Mouse (Mus musculus): ENCODE measurements around the gene Ap3b1. TPM values are rescaled to one million over a fixed set of nuclear protein-coding genes. Genes with fewer than 3 reads are reported as not detected.

Gene Ap3b1
- polyA plus RNA-seq, 2 experiments from 2014 or later, result 32.9 to 45.2 TPM

DNA sequence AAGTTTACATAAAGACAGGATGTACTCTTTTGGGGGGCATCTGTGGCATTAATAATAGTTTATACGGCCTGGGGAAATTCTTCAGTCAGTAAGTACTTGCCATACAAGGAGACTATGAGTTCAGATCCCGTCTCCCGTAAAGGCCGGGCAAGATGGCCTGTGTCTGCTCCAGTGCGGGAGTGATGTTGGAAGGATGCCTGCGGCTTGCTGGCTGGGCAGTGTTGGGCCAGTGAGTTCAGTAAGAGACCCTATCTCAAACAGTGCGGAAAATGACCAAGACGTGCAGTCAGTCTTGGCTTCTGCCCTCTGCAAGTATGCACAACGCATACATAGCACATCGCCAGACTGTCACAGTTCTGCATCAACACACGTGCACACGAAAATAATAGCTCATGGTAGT is 95.4 kb downstream of the Ap3b1 start:
- no peak for ATAC-seq

DNA sequence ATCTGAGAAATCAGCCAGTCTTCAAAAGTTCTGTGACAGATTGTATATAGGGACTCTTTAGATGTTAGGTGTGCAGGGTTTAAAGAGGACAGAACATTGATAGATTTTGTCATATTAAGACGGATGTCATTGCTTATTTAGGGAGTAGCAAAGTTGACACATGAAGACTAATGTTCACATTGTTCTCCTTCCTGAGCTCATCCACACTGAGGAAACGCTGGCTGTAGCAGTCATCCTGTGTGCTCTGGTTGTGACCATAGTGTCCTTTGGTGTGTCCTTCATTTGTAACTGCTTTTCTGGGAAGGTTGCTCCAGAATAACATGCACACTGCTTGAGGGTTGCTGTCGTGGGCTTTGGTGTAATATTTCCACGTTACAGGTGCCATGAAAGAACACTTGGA is 100.4 kb downstream of the Ap3b1 start:
- no peak for ATAC-seq

DNA sequence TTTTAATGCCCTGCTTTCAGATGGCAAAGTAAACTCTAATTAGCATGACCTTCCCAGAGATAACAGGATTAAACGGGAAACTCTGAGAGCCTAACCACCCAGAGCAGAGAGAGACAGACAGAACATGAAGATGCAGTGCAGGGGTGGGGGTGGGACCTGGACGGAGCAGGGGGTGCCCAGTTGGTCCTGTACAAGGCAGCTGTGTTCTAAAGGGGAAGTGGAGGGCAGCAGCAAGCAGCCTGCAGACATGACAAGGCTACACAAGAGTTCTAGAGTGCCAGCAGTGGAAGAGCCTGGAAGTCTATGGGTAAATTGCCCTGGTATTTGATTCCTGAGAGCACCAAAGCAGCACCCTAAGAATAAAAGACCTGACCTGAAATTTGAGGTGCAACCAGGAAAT is 105.5 kb downstream of the Ap3b1 start:
- ATAC-seq, result no peak

DNA sequence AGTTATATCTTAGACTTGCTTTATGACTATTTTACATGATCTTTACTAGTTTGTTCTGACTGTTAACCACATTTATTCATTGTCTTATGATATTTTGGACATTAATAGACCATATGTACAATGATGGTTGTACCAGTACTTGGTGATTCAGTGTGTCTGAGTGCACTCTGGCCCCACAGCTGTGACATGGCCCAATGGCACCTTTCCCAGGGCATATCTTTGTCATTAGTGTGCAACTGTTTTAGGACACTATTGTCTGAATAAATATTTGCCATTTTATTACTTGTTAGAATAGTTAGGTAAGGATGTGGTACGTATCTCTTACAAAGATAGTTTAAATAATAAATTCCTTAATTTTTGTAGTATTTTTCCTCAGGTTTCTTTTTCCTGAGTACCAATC is 109.8 kb downstream of the Ap3b1 start:
- no peak for ATAC-seq

DNA sequence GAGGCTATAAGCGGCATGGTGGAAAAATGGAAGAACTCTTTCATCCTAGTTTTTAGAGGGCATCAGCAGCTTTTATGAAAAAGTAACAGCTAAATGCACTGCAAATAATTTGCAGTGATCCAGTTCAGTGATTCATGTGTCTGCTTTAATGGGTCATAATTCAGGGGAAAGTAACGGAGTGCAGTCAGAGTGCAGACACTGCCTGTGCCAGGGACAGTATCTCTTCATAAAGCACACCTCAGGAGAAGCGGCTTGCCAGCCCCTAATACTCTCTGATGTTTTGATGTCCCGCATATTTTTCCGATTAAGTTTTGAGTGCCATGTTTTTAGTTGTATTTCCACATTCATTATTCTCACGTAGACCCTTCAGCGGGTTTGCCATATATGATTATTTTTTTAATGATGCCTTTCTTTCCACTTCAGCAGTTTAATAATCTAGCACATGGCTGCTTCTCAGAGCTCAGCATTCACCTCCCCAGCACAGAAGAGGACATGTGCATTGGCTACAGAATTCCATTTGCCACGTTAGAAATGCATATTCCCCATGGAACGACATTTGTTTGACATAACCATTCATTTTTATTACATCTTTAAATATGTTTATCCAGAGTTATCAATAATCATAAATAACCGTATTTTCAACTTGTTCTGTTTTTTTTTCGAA is 112.4 kb downstream of the Ap3b1 start:
- no peak for ATAC-seq

DNA sequence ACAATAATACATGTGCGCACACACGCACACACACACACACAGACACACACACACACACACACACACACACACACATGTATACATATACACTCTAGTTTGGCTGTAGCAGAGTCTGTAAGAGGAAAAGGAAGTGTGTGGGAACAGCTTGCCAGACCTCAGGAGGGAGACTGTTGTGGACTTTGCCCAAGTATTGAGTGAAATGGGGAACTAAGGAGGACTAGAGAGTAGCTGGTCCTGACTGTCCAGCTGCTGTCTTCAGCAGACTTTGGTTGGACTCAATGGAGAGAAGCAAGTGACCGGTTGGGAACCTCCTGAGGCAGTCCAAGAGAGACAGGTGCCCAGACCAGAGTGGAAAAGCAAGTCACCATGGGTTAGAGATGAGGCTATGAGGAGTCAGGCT is 117.4 kb downstream of the Ap3b1 start:
- no peak for ATAC-seq

DNA sequence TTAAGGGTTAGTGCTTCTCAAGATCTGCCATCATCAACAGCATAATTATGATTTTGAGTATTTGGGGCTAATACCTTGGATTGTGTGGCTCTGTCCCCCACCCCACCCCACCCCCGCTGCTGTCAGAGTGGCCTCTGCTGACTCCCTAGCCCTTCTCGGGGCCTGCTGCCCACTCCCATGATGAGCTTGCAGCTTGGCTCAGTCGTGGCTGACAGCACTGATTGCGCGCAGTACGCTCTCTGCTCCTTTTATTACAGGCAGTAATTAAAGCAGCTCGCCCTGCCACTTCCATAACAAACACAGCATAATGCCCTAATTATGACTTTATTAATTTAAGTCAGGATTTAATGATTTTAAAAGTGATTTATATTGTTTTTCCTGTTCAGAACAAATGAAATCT is 121.5 kb downstream of the Ap3b1 start:
- no peak for ATAC-seq

DNA sequence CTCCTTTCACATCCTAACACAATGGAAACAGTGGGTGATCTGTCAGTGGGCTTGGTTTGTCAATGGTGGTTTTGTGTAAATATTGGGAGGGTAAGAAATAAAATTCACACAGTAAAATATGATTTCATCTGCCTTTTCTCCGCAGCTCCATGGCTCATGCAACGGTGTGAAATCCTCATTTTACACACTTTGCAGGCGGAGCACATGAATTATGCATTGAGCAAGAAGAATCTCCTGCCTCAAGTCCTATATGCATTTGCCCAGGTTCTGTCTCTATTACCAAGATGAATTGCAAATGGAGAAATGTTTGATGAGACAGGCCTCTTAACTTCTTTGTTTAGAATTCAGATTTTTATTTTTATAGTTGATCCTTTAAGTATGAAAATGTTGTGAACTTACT is 131.9 kb downstream of the Ap3b1 start:
- ATAC-seq, result no peak

DNA sequence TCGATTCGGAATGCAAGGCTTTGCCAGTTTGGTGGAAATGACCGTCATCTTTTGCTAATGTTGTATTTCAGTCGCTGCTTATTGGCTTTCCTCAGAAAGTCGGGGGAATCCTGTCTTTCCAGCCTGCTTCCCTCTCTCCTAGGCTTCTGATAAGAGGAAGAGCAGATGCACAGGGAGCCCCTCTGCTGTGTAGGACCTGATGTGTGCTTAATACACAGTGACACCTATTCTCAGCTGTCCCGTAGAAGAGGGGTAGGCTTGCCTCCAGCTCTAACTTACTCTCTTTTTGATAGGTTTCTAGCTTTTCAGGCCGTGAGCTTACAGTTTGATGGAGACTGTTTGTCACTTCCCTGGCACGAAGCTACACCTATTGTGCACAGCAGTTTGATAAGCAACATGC is 132.4 kb downstream of the Ap3b1 start:
- ATAC-seq, result no peak

DNA sequence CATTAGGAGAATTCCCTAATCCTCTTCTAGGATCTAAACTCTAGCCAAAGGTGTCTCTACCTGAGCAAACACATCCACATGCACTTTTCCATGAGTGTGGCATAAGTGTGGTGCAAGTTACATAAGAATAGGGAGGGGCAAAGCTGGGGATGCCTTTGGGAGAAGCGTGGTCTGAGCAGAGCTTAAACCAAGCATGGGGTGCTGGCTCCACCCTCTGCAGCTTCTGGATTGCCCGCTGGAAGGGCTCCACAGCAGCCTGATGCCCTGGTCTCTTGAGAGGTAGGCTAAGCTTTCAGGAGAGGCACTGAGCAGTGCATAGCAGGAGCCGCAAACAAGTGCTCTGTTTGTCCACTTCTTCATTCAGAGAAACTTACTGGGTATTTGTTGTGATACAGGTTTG is 138.8 kb downstream of the Ap3b1 start:
- ATAC-seq, result no peak

DNA sequence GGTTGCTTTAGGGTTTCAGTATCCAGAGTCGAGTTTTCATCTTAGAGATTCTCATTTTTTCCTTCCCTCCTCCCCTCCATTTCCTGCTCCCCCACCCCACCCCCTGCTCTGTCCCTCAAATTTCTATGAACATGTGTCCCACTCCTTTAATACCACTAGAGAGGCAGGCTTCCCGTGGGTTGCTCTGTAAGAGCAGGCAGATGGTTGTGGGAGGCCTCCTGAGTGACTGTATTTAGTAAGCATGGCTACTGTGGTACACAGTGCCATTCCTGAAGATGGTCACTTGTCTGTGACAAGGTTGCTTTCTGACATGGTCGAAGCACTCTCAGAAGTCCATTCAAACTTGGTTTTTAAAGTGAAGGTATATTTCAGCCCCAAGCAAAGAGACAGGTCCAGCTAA is 147.7 kb downstream of the Ap3b1 start:
- no peak for ATAC-seq

DNA sequence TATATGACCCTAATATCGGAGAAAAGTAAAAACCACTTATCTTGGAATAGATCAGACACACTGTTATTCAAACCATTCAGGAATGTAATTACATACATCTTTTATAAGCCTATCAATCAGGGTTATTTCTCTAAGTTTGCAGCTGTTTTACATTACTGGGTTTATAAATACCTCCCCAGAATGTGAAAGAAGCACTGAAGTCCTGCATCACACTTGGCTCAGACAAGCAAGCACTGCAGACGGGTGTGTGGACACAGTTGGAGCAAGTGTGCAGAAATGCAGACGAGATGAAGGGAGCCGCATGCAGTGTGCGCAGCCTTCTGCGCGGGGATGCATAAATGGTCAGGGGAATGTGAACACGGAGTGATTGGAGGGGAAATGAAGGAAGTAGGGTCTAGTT is 149.6 kb downstream of the Ap3b1 start:
- ATAC-seq, result no peak

DNA sequence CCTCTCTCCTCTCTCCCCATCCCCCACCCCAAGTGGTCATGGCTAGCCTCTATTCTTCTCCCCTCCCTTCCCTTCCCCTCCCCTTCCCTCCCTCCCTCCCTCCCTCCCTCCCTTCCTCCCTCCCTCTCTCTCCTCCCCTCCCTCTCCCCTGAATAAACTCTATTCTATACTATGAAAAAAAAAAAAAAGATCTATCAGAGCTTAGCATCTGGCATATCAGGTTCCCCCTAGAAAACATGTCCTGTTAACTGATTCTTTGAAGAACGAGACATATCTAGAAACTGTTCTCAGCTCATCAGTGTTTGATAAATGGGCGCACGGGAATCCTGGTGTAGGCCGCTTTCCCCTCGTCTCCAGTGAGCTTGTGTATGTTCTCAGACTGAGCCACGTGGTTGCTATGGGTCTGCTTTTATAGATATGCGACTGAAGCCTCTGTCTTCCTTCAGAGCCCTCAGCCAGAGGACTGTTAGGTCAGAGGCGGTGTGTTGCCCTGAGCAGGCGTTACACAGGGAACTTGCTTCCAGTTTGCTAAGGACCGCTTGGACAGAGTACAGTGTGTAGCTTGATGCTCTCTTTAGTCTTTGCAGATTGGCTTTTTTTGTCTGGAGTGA is 154.5 kb downstream of the Ap3b1 start:
- ATAC-seq, result no peak

DNA sequence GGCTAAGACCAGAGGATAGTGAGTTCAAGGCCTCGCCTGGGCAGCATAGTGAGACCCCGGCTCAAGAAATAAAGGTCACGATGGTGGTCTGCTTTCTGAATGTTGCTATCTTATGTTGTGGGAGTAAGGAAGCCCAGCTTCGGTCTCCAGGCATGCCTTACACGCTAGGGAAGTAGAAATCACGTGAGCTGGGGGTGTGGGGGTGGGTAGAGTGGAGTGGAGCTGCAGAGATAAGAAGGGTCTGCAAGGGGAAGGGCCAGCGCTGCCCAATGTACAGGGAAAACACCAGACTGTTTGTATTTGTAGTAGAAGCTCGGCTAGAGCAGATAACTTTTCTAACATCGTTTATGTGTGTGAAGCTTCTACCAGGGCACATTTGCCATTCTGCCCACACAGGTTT is 155.1 kb downstream of the Ap3b1 start:
- no peak for ATAC-seq

DNA sequence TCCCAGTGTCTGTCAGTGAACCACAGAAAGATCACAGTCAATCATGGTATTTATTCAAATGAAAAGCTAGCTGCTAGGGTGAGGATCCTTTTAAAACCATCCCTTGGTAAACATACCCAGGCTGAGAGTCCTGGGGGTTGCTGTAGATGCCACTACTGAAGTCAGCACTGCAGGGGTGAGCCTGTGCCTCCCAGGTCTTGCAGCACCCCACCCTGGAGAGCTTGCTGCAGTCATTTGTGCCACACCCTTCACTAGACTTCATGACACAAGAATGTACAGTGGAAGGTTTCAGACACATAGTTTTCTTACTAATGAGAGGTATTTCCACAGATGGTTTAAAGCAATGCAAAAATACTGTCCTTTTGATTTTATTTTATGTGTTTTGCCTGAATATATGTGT is 156.2 kb downstream of the Ap3b1 start:
- no peak for ATAC-seq

DNA sequence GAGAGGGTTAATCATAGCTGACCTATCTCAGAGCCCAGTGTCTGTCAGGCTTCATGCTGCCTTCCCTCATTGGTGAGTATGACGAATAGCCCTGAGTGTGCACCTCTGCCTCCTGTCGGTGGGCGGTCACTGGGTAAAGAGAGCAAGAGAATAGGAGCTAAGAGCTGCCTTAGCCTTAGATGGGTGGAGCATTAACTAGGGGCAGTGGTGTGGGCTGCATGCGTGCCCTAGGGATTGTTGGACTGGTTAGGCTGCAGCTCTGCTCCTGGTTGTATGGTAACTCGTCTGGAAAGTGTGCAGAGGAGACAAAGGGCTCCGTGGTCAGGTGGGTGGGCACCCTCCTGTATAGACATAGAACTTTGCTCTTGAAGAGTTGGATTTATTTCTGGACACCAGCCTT is 157.8 kb downstream of the Ap3b1 start:
- ATAC-seq, result no peak

DNA sequence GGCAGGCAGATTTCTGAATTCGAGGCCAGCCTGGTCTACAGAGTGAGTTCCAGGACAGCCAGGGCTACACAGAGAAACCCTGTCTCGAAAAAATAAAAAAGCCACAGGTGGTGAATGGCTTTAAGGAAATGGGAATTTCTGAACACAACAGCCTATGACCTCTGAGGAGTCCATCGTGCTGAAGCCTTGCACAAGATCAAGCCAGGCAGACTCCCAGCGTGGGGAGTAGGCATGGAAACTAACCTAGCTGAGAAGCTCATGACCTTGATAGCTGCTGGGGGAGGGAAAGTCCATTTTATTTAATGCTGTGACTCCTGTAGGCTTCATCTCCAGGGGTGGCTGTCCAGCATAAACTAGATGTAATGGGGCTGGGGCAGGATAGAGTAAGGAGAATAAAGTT is 159.4 kb downstream of the Ap3b1 start:
- ATAC-seq, result no peak

DNA sequence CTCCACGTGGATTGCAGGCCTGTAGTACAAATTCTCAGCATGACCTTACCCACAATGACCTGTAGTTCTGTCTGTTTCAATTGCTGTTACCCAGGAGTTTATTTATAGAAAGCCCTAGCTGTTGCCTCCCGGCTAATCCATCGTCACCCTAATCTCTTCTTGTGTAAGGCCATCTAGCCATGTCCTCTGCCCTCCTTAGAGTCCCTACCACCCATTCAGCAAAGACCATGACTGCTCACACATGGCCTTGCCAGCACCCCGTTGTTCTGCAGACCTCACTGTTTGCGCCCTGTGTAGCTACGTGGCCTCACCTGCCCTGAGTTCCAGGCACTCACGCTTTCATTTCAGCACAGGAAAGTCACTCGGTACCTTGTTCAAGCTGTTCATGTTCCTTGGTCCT is 160.5 kb downstream of the Ap3b1 start:
- no peak for ATAC-seq

DNA sequence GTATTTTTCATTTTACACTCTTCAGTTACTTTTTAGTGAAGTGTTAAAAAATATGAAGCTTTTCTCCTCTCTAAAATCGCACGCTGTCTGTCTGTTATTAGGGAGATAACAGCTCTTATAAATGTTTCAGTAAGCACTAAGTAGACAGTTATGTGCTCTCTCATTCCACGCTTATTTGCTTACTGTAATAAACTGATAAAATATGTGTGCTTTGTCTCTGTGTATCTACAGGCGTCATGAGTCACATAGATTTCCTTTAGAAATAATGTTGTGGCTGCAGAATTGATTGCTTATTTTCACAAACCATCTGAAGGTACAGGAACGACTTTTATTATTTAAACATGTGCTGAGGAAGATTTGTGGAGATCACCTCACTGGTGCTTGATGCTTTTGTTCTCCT is 164.5 kb downstream of the Ap3b1 start:
- ATAC-seq, result no peak

DNA sequence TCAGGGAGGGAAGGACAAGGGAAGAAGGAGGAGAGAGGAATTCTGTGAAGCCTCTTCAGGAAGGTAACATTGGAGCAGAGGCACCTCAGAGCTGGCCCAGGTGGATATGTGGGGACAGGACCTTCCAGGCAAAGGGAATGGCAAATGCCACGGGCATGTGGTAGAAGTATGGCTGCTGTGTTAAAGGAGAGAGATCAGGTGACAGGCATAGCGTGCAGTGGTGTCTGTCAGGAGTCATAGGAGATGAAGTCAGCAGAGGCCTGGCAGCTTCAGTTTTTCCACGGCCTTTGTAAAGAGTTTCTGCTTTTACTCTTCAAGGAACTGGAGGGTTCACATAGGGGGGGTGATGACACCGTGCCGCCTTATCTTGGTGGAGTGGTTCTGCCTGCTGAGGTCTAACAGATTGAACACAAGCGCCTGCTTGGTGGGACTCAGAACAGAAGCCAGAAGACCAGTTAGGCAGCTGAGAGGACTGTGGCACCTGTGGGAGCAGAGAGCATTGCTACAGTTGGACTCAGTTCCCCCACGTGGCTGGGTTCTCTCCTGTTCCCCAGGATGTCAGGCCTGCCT is 166.0 kb downstream of the Ap3b1 start:
- no peak for ATAC-seq

DNA sequence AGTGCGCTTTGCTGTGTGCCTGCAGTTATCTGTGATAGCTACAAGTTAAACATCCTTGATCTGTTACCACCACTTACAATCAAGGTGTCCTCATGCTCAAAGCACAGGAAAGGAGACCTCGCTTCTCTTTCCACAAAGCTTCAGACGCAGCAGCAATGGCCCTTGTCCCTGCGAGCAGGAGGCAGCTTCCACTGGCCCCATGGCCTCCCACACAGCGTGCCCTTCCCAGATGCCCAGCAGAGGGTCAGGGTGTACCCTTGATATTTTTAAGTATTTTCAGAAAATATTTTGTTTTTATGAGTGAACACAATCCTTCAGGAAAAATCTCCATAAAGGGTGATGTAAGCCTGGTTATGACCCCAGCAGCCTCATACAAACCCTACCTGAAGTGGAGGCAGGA is 170.4 kb downstream of the Ap3b1 start:
- no peak for ATAC-seq

DNA sequence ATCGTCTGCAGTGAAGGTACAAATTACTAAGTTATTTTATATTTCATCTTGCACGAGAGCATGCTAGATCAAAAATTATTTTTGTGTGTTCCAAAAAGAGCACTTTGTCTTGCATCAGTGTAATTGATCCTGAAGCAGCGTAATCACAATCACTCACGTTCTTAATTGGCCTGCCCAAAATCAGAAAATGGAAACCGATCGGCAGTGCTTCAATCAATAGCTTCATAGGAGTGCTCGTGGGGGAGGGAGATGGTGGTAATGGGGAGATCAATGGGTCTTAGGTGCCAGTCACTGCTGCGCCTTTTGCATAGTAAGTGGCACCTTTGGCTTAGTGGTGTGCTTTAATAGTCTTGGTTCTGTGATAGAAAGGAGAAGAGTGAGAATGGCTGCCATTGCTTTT is 174.8 kb downstream of the Ap3b1 start:
- no peak for ATAC-seq

DNA sequence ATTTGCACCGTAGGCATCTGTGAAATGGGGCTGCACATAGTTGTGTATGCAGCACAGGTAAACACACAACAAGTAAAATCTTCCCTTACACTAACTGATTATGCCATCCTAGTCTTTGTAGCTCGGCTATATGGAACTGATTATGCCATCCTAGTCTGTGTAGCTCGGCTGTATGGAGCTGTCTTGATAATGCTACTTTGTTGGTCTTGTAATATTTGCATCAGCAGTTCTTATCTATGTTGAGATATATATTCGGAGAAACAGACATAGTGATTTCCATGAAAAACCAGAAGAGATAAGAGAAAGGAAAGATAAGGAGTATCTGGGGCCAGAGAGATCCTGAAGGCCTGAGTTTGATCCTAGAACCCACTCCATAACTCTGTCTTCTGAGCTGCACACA is 178.6 kb downstream of the Ap3b1 start:
- ATAC-seq, result no peak

DNA sequence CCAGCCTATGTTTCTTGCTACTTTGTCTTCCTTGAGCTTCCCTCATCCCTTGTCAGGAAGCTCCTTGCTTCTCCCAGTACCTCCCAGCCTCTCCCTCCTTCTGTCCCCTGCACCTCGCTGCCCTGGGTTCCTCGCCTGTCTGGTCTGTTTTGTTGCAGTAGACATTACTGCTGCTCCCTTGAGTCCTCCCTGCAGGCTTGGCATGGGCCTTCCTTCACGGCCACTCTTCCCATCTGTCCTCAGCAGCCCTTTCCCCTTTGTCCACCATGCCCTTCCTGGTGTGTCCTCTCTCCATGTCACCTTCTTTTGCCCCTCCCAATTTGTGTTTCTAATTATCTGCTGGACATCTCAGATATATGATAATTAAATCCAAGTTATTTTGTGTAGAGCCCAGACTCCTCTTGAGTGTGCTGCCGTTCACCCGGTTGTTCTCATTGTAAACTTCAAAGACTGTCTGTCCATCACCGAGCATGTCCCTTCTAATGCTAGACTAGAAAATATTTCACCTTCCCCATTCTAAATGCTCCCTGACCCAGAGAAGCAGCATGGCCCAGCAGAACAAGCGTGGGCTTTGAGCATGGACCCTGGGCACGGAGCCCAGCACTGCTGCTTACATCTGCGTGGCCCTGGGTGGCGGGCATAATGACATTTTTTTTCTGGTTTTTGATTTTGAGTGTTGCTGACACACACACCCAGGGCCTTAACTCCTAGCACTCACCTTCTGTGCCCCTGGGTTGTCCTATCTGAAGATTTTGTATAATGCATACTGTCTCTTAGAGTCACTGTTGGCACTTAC is 181.3 kb downstream of the Ap3b1 start:
- no peak for ATAC-seq
